Mouse (Mus musculus) kidney, adult 18-20 months (tissue): ENCODE measurements at regions not wholly inside any gene's neighbourhood (a gene's known extent, or its start where the extent isn't known, plus 50 kb on each side); places are given as distances from the start of the nearest gene placed in this dataset.
"Not testable (repeated sequence)": the region's sequence is repeated elsewhere in the genome, so short reads cannot be mapped to it uniquely, and the experiment has no call there.

ENCODE experiments used
- DNase-seq: peaks from one replicate; pipeline ENCODE4 v3.0.0; 2021

DNA sequence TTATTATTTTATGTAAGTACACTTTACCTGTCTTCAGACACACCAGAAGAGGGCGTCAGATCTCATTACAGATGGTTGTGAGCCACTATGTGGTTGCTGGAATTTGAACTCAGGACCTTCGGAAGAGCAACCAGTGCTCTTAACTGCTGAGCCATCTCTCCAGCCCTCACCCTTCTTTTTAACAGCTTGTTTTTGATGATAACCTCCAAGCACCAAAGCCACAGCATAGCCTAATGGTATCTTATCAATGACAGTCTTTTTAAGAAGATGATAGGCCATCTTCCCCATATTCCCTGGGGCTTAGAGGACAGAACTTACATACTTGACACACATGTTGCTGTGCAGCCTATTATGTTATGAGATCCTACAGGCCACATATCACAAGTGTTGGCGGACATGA lies 56.1 kb upstream of the Klf13 start:
- DNase-seq = not testable (repeated sequence)

DNA sequence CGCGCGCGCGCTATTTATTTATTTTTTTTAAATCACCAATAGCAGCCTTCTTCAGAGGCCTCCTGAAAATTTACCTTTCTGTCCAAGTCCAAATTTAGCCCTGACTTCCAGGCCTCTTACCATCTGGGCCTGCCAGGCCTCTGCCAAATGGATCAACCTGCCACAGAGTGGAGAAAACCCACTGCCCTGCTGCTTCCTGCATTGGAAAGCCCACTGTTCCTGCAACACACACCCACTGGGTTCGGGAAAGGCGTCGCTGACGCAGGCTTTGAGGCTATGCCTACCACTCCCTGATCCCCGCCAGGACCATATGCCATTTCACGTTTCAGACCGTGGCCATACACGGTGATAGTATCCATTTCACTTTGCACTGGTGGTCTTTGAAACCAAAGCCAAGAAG lies 53.4 kb upstream of the Klf13 start:
- no peak for DNase-seq

- DNase-seq = no peak
Measured at GRCm38 (mm10) chr7:63991085-63992010, 52.6 kb upstream of the Klf13 start.

GRCm38 (mm10) chr7:63990312-63991028 lies 51.8 kb upstream of the Klf13 start:
- DNase-seq = no peak

- DNase-seq = no peak
Measured at GRCm38 (mm10) chr7:63989736-63990135, 51.0 kb upstream of the Klf13 start.
